Mouse (Mus musculus) layer of hippocampus, postnatal 25 days (tissue): ENCODE results near the gene Brpf3. TPM values are rescaled to one million over a fixed set of nuclear protein-coding genes. Genes with fewer than 3 reads are reported as not detected.
"Not testable (repeated sequence)": the region's sequence is repeated elsewhere in the genome, so short reads cannot be mapped to it uniquely, and the experiment has no call there.

Source experiments
- DNase-seq, 2 experiments: peaks; one replicate each; pipeline ENCODE4 v3.0.0; 2022; ENCODE audit warnings: mixed read lengths in 2 of 2, low spot score in 1 of 2; ENCODE audit errors: extremely low spot score in 1 of 2
- total RNA-seq, 2 experiments: library from RNA; stranded (reverse); gene quantifications; 2 replicates each; pipeline ENCODE4 v1.2.3; 2021

Brpf3 gene
- total RNA-seq, 2 experiments from 2014 or later = 36.2 to 50.0 TPM

- no peak for DNase-seq
Measured at GRCm38 (mm10) chr17:28825359-28826041, 24.6 kb downstream of the Brpf3 start.

GRCm38 (mm10) chr17:28827665-28828231 is 26.9 kb downstream of the Brpf3 start:
- DNase-seq = no peak

- DNase-seq = no peak
Measured at GRCm38 (mm10) chr17:28829120-28829519, 28.2 kb downstream of the Brpf3 start.

- DNase-seq = no peak
Measured at GRCm38 (mm10) chr17:28831065-28831464, 30.2 kb downstream of the Brpf3 start.

GRCm38 (mm10) chr17:28832040-28832439 is 31.1 kb downstream of the Brpf3 start:
- DNase-seq = no peak

- no peak for DNase-seq
Measured at GRCm38 (mm10) chr17:28832875-28833274, 32.0 kb downstream of the Brpf3 start.

GRCm38 (mm10) chr17:28834676-28835075 is 33.8 kb downstream of the Brpf3 start:
- DNase-seq = no peak

- no peak for DNase-seq
Measured at GRCm38 (mm10) chr17:28837840-28838239, 37.0 kb downstream of the Brpf3 start.

- DNase-seq = not testable (repeated sequence)
Measured at GRCm38 (mm10) chr17:28841947-28842346, 41.1 kb downstream of the Brpf3 start.

GRCm38 (mm10) chr17:28843665-28844064 is 42.8 kb downstream of the Brpf3 start:
- no peak for DNase-seq

GRCm38 (mm10) chr17:28846974-28847617 is 46.2 kb downstream of the Brpf3 start:
- DNase-seq = no peak

- no peak for DNase-seq
Measured at GRCm38 (mm10) chr17:28850511-28850910, 49.6 kb downstream of the Brpf3 start.

- DNase-seq = no peak
Measured at GRCm38 (mm10) chr17:28854377-28854776, 53.5 kb downstream of the Brpf3 start.

GRCm38 (mm10) chr17:28855166-28855885 is 54.4 kb downstream of the Brpf3 start:
- DNase-seq = no peak

GRCm38 (mm10) chr17:28856030-28856429 is 55.1 kb downstream of the Brpf3 start:
- DNase-seq = no peak

GRCm38 (mm10) chr17:28858205-28858604 is 57.3 kb downstream of the Brpf3 start, which contains the start of gene Pnpla1:
Gene Pnpla1 (plus strand): TSS chr17:28858411.
- no peak for DNase-seq

GRCm38 (mm10) chr17:28863926-28864325 is 63.0 kb downstream of the Brpf3 start:
- no peak for DNase-seq

- DNase-seq = no peak
Measured at GRCm38 (mm10) chr17:28864464-28864863, 63.6 kb downstream of the Brpf3 start.

GRCm38 (mm10) chr17:28866921-28867320 is 66.0 kb downstream of the Brpf3 start:
- no peak for DNase-seq

- DNase-seq = no peak
Measured at GRCm38 (mm10) chr17:28867381-28867780, 66.5 kb downstream of the Brpf3 start.
